Mouse (Mus musculus) heart, postnatal 0 days (tissue): Measurements from ENCODE around the gene Prlh. TPM values are rescaled to one million over a fixed set of nuclear protein-coding genes. Genes with fewer than 3 reads are reported as not detected.

Experiments used
- ATAC-seq: fragments of 200-750 bp; cut with Nextera tagmentation; 2 replicates; pipeline ENCODE4 v1.8.0; 2017; ENCODE audit warnings: low read depth, moderate number of reproducible peaks, moderate library complexity; ENCODE audit not compliant: insufficient read depth
- DNase-seq: peaks from one replicate; pipeline ENCODE4 v3.0.0-alpha.2; 2016; ENCODE audit warnings: low spot score
- H3K27ac ChIP-seq: fragments of 300-500 bp; sonication (generic); 2 replicates; pipeline ENCODE4 v1.5.1; 2014; ENCODE audit warnings: low read depth, mild to moderate bottlenecking
- H3K27me3 ChIP-seq: fragments of 300-500 bp; sonication (generic); 2 replicates; pipeline ENCODE4 v1.6.1; 2014; ENCODE audit warnings: low read length, mixed read lengths; ENCODE audit not compliant: control insufficient read depth, insufficient read depth
- H3K36me3 ChIP-seq: fragments of 300-500 bp; sonication (generic); replicated peaks from 2 replicates; pipeline ENCODE4 v1.6.1; 2014; ENCODE audit warnings: low read length, mixed read lengths; ENCODE audit not compliant: control insufficient read depth, insufficient read depth
- H3K4me1 ChIP-seq: fragments of 300-500 bp; sonication (generic); 2 replicates; pipeline ENCODE4 v1.6.1; 2014; ENCODE audit warnings: antibody characterized with exemption; ENCODE audit not compliant: control insufficient read depth, insufficient read depth
- H3K4me2 ChIP-seq: fragments of 300-500 bp; sonication (generic); 2 replicates; pipeline ENCODE4 v1.6.1; 2014; ENCODE audit warnings: low read depth, mild to moderate bottlenecking, low read length, moderate library complexity
- H3K4me3 ChIP-seq: fragments of 300-500 bp; sonication (generic); 2 replicates; pipeline ENCODE4 v1.5.1; 2014; ENCODE audit warnings: low read depth, low read length
- H3K9ac ChIP-seq: fragments of 300-500 bp; sonication (generic); replicated peaks from 2 replicates; pipeline ENCODE4 v1.6.1; 2014; ENCODE audit warnings: low read depth, low read length, mixed read lengths
- H3K9me3 ChIP-seq: fragments of 300-500 bp; sonication (generic); replicated peaks from 2 replicates; pipeline ENCODE4 v1.6.1; 2016; ENCODE audit warnings: low read length; ENCODE audit not compliant: control insufficient read depth
- CTCF ChIP-seq: IDR thresholded peaks from 2 replicates; pipeline ENCODE4 v1.5.1; 2016; ENCODE audit warnings: antibody characterized with exemption, control low read depth, low read depth
- EP300 ChIP-seq: IDR thresholded peaks from 2 replicates; pipeline ENCODE4 v1.6.1; 2016; ENCODE audit warnings: antibody characterized with exemption, low read depth
- WGBS: fragments of 180-500 bp; shearing (Covaris S2); extraction: QIAGEN DNeasy Blood & Tissue Kit; methylation state at CpG from one replicate; pipeline ENCODE4 v1.1.7; 2014; 5-methylcytosine and 5-hydroxymethylcytosine counted together
- polyA plus RNA-seq: library from polyadenylated mRNA; unstranded; fragments of >200 nt; fragmentation: Nextera tagmentation; extraction: Ambion mirVana; gene quantifications from 2 replicates; pipeline ENCODE4 v1.2.1, GENCODE M21; 2015
- total RNA-seq: library from RNA; depleted of rRNA; stranded (reverse); fragments of >200 nt; gene quantifications from 2 replicates; pipeline ENCODE4 v1.2.3, GENCODE M21; 2014; ENCODE audit warnings: low replicate concordance; rRNA removed

The Prlh gene
- total RNA-seq (not detected in 2 replicates), polyA plus RNA-seq (not detected in 2 replicates)

GRCm38 (mm10) chr1:90952808-90953207 lies at the start of gene Prlh:
Prlh (plus strand) TSS chr1:90953108.
- H3K4me2 ChIP-seq: no peak within 1 kb of the TSS
- no peak for ATAC-seq
- no peak for DNase-seq
- no peaks in the 10 kb centered on the region for H3K9me3 ChIP-seq
- TF ChIP-seq CTCF: no peak
- TF ChIP-seq EP300: no peak
- 81% methylated on average over 8 of the region's 8 CpGs for WGBS
- H3K27ac ChIP-seq: no peak within 1 kb of the TSS
- H3K4me3 ChIP-seq: no peak within 1 kb of the TSS
- H3K4me1 ChIP-seq: peaks cover 4% of the 10 kb centered on the region
- no peak within 1 kb of the TSS for H3K9ac ChIP-seq
- H3K27me3 ChIP-seq: no peaks in the 10 kb centered on the region
- H3K36me3 ChIP-seq: no peaks in the 10 kb centered on the region

- ATAC-seq (no peak), DNase-seq (no peak)
- peaks cover under 1% of the 10 kb centered on the region for H3K4me1 ChIP-seq
- no peak overlapping the region for H3K9ac ChIP-seq
- no peaks in the 10 kb centered on the region; the same call in 1 of the 2 replicates for H3K27me3 ChIP-seq
- no peaks in the 10 kb centered on the region for H3K36me3 ChIP-seq
- H3K9me3 ChIP-seq: no peaks in the 10 kb centered on the region
- TF ChIP-seq EP300: no peak
- TF ChIP-seq CTCF: no peak
- H3K4me3 ChIP-seq: no peak overlapping the region
- H3K4me2 ChIP-seq: no peak overlapping the region
- H3K27ac ChIP-seq: no peak overlapping the region
- WGBS: 48% methylated on average over 3 of the region's 3 CpGs
These were observed 49.5 kb upstream of the Prlh start for GRCm38 (mm10) chr1:90903211-90903945.

GRCm38 (mm10) chr1:90903971-90904458 lies 48.9 kb upstream of the Prlh start:
- Histone ChIP-seq H3K36me3 (no peaks in the 10 kb centered on the region), H3K4me3 (no peak overlapping the region), H3K4me2 (no peak overlapping the region), H3K27ac (no peak overlapping the region), H3K9me3 (no peaks in the 10 kb centered on the region), H3K9ac (no peak overlapping the region), H3K27me3 (no peaks in the 10 kb centered on the region; the same call in 1 of the 2 replicates), H3K4me1 (no peaks in the 10 kb centered on the region; the same call in 1 of the 2 replicates)
- ATAC-seq (no peak; the same call in 1 of the 2 replicates), DNase-seq (peak; percentile 57)
- WGBS: 57% methylated on average over 8 of the region's 8 CpGs
- no peak for TF ChIP-seq CTCF
- TF ChIP-seq EP300: no peak

GRCm38 (mm10) chr1:90904729-90905404 lies 48.0 kb upstream of the Prlh start:
- 0 out of 2 replicates have a peak overlapping the region, but pooled peaks have one; percentile 15 for H3K27ac ChIP-seq
- TF ChIP-seq EP300 (no peak), CTCF (no peak)
- WGBS: 84% methylated on average over 7 of the region's 7 CpGs
- no peaks in the 10 kb centered on the region; the same call in 1 of the 2 replicates for H3K27me3 ChIP-seq
- no peak overlapping the region for H3K9ac ChIP-seq
- H3K36me3 ChIP-seq: no peaks in the 10 kb centered on the region
- ATAC-seq (no peak), DNase-seq (no peak)
- peaks cover 7% of the 10 kb centered on the region for H3K4me1 ChIP-seq
- H3K4me3 ChIP-seq: no peak overlapping the region
- no peak overlapping the region for H3K4me2 ChIP-seq
- no peaks in the 10 kb centered on the region for H3K9me3 ChIP-seq

GRCm38 (mm10) chr1:90906357-90906756 lies 46.6 kb upstream of the Prlh start:
- peak; percentile 64 for DNase-seq

More at GRCm38 (mm10) chr1:90906357-90906756, 46.6 kb upstream of the Prlh start:
- 14% methylated on average over 2 of the region's 2 CpGs for WGBS
- peak; percentile 53; the same call in 1 of the 2 replicates for ATAC-seq
- H3K9me3 ChIP-seq: no peaks in the 10 kb centered on the region
- peaks cover 5% of the 10 kb centered on the region; the same call in 1 of the 2 replicates for H3K27me3 ChIP-seq
- TF ChIP-seq CTCF (peak; percentile 91), EP300 (no peak)
- no peaks in the 10 kb centered on the region for H3K36me3 ChIP-seq
- peaks cover 14% of the 10 kb centered on the region for H3K4me1 ChIP-seq
- no peak overlapping the region for H3K4me2 ChIP-seq
- H3K9ac ChIP-seq: no peak overlapping the region
- H3K27ac ChIP-seq: no peak overlapping the region
- no peak overlapping the region for H3K4me3 ChIP-seq
